Mouse (Mus musculus) hindbrain, embryonic 14.5 days (tissue): ENCODE measurements around the gene Marf1. TPM values are rescaled to one million over a fixed set of nuclear protein-coding genes. Genes with fewer than 3 reads are reported as not detected.
A peak's percentile ranks its signal among the peaks of the same experiment; 100 is the strongest.

ENCODE experiments used
- ATAC-seq: fragments of 200-750 bp; cut with Nextera tagmentation; 2 replicates; pipeline ENCODE4 v1.8.0; 2017; ENCODE audit warnings: moderate number of reproducible peaks, mild to moderate bottlenecking, moderate TSS enrichment, moderate library complexity; ENCODE audit not compliant: low FRiP score
- DNase-seq: peaks from one replicate; pipeline ENCODE4 v3.0.0-alpha.2; 2015; ENCODE audit warnings: low spot score
- H3K27ac ChIP-seq: fragments of 300-500 bp; sonication (generic); 2 replicates; pipeline ENCODE4 v1.5.1; 2014; ENCODE audit warnings: mild to moderate bottlenecking, moderate library complexity
- H3K27me3 ChIP-seq: fragments of 300-500 bp; sonication (generic); 2 replicates; pipeline ENCODE4 v1.6.1; 2014; ENCODE audit warnings: mild to moderate bottlenecking, low read length, mixed read lengths; ENCODE audit not compliant: control insufficient read depth, insufficient read depth
- H3K36me3 ChIP-seq: fragments of 300-500 bp; sonication (generic); replicated peaks from 2 replicates; pipeline ENCODE4 v1.6.1; 2014; ENCODE audit not compliant: control insufficient read depth, insufficient read depth
- H3K4me1 ChIP-seq: fragments of 300-500 bp; sonication (generic); replicated peaks from 2 replicates; pipeline ENCODE4 v1.6.1; 2014; ENCODE audit warnings: antibody characterized with exemption, low read length, mixed read lengths; ENCODE audit not compliant: control insufficient read depth, insufficient read depth
- H3K4me2 ChIP-seq: fragments of 300-500 bp; sonication (generic); replicated peaks from 2 replicates; pipeline ENCODE4 v1.6.1; 2014; ENCODE audit warnings: mild to moderate bottlenecking, moderate library complexity
- H3K4me3 ChIP-seq: fragments of 300-500 bp; sonication (generic); replicated peaks from 2 replicates; pipeline ENCODE4 v1.5.1; 2014; ENCODE audit warnings: mild to moderate bottlenecking, low read length
- H3K9ac ChIP-seq: fragments of 300-500 bp; sonication (generic); 2 replicates; pipeline ENCODE4 v1.6.1; 2014
- H3K9me3 ChIP-seq: fragments of 300-500 bp; sonication (generic); 2 replicates; pipeline ENCODE4 v1.6.1; 2016; ENCODE audit warnings: low read length; ENCODE audit not compliant: control insufficient read depth
- WGBS: fragments of 180-500 bp; shearing (Covaris S2); extraction: QIAGEN DNeasy Blood & Tissue Kit; methylation state at CpG from one replicate; pipeline ENCODE4 v1.1.7; 2014; 5-methylcytosine and 5-hydroxymethylcytosine counted together
- microRNA counts: library from miRNA; unstranded; fragments of <30 nt; microRNA quantifications from one replicate; lab custom pipeline; 2016
- microRNA-seq: library from miRNA; unstranded; fragments of <30 nt; microRNA quantifications from one replicate; pipeline ENCODE4, GENCODE M21; 2016
- polyA plus RNA-seq: library from polyadenylated mRNA; unstranded; fragments of >200 nt; fragmentation: Nextera tagmentation; extraction: Ambion mirVana; gene quantifications from 2 replicates; pipeline ENCODE4 v1.2.1, GENCODE M21; 2014

The Marf1 gene
- polyA plus RNA-seq, 1 experiment from 2014 or later = 15.0 TPM

DNA sequence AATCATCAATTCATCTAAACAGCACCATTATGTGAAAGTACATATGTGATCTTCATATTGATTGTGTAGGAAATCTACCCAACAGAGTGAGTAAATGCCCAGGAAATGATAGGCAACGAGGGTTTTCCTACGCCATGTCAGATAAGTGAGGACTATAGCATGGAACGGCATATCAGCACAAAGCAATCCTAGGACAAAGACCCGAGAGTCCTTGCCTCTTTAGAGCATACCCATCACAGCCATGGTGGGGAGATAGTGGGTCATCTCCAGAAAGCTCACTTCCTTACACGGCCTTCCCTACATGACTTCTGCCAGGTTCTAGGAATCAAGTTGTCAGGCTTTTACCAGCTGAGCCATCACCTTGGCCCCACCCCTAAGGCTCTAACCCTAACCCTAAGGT lies 103.3 kb downstream of the Marf1 start:
- no peak overlapping the region for H3K9ac ChIP-seq
- H3K4me1 ChIP-seq = no peaks in the 10 kb centered on the region
- H3K4me3 ChIP-seq = no peak overlapping the region
- 0 out of 2 replicates have a peak, but pooled peaks cover 7% of the 10 kb centered on the region for H3K36me3 ChIP-seq
- no peaks in the 10 kb centered on the region for H3K9me3 ChIP-seq
- 83% methylated on average over 5 of the region's 5 CpGs for WGBS
- no peak overlapping the region for H3K27ac ChIP-seq
- no peak overlapping the region for H3K4me2 ChIP-seq
- ATAC-seq (no peak), DNase-seq (no peak)
- no peaks in the 10 kb centered on the region for H3K27me3 ChIP-seq

MicroRNAs within 50 kb of the gene (microRNA counts, 519-probe panel; counts per million panel counts)
- microRNA mmu-miR-484 (lab: Ali Mortazavi, UCI) = 5,188 counts per million, percentile 60 among the panel's probes with 10 or more counts

Small RNA genes within 50 kb of the gene (microRNA-seq; reads per million reads assigned to microRNA genes)
- not detected for gene Gm27671
- 2,229 reads per million, percentile 84 among the genes with 10 or more reads in this experiment for gene Mir484

Other genes with a start within 250 kb of the Marf1 start
- gene 2900011O08Rik, start 176.7 kb downstream of the Marf1 start, polyA plus RNA-seq = 177 and 196 TPM in 2 replicates
- 0.53 and 0.92 TPM in 2 replicates for gene Ifitm7, start 176.5 kb downstream of the Marf1 start, polyA plus RNA-seq
- 22.7 and 28.4 TPM in 2 replicates for gene Nde1, start 76 bp downstream of the Marf1 start, polyA plus RNA-seq
- gene Myh11, start 128.0 kb upstream of the Marf1 start, polyA plus RNA-seq = 1.2 TPM in 2 replicates
- 186 and 209 TPM in 2 replicates for gene Fopnl, start 154.1 kb upstream of the Marf1 start, polyA plus RNA-seq
- gene Abcc1, start 198.2 kb upstream of the Marf1 start, polyA plus RNA-seq = 8.2 and 9.0 TPM in 2 replicates